Mouse (Mus musculus) cerebral cortex, adult 2 months (tissue): ENCODE data around the gene Macrod2.

Experiments
- WGBS: fragments of 180-500 bp; shearing (Covaris S2); methylation state at CpG from one replicate; pipeline ENCODE4 v1.1.7; 2018; 5-methylcytosine and 5-hydroxymethylcytosine counted together

Macrod2 gene

DNA sequence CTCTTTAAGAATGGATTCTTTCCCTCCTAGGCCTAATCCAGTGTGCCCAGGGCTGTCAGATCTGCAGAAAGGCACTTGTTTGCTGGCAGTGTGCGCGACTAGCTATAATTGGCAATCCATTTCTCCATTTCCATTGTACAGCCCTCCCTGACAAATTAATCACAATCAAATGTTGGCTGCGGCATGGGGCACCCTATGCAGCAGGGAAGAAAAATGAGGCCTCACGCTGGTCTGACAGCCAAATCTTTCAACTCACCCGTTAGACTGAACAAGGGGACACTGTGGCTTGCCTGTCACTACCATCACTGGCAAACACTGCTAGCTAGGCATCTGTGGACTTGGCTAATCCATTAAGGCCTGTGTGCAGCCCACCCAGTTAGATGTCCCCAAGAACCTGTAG is 1345.2 kb downstream of the Macrod2 start:
- WGBS, result 75% methylated on average over 5 of the region's 5 CpGs

DNA sequence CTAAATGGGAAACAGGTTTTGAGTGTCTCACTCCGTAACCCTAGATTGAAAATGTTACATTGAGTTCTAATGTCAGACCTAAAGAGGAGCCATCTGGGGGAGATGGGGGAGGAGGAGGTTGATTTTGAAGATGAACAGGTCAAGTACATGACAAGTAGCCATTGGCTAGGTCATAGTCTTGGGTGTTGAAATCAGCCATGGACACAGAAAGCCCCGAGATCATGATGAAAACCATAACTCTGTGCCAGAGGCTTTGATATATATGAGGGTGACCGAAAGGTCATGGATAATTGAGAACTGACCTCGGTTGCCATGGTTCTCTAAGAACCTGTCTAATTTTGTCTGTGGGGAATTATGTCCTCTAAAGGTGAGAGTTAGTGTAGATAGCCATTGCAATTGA is 1405.1 kb downstream of the Macrod2 start:
- WGBS, result 84% methylated on average over 4 of the region's 4 CpGs

DNA sequence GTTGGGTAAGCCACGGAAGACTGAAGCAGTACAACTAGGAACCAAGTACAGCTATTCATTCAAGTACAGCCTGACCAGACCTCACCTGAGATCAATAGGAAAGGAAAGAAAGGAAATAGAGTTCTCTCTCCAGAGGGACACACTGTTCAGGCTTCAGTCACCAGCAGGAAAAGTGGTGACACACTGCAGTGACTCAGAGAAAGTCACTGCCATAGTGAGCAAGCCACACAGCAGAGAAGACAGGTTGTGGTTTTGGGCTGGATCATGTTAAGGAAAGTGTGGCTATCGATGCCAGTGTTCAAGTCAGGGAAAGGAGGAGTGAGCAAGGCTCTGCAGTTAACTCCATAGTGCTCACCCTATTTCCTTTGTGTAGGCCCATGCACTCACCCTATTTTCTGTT is 1405.8 kb downstream of the Macrod2 start:
- 61% methylated on average over 2 of the region's 2 CpGs for WGBS

DNA sequence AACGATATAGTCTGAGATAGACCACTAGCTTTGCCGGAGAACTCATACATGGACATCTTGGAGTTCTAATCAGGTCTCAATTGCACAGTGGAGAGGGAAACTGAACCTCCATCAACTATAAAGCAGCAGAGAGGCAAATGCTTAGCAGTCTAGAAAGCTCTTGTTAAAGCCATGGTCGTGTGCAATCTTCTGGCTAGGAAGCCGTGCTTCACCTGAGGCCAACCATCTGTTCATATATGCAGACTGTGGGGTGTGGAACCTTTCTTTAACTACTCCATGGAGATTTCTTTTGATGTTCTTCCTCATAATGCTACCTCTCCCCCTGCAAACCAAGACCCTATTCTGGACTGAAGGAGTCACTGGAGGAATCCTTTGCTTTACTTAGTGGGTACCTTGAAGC is 1421.2 kb downstream of the Macrod2 start:
- WGBS, result 86% methylated on average over 4 of the region's 4 CpGs

DNA sequence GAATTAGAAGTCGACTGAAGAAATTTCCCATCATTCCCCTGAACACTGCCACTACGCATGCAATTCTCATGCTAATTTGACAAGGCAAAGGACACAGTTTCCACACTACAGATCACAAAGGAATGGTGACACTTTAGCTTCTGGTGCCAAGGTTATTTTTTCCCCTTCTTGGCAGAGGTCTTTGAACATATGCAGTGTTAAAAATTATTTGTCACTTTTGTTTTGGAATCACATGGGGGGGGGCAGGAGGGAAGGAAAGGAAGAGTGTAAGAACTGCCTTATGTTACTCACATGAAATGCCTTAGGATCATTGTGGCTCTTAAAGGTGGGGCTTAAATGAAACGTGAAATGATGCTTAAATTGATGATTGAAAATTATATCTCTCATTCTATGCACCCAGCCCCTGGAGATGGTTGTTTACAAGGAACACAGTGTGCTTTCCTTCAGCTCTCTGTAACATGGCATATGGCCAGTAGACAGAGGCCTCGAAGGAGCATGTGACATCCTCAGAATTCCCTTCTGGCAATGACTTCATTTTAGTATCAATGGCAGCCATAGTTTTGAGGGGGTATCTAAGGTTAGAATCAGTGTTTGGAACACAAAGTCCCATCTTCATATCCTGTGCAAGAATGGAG is 1422.6 kb downstream of the Macrod2 start:
- 35% methylated on average over 4 of the region's 4 CpGs for WGBS

DNA sequence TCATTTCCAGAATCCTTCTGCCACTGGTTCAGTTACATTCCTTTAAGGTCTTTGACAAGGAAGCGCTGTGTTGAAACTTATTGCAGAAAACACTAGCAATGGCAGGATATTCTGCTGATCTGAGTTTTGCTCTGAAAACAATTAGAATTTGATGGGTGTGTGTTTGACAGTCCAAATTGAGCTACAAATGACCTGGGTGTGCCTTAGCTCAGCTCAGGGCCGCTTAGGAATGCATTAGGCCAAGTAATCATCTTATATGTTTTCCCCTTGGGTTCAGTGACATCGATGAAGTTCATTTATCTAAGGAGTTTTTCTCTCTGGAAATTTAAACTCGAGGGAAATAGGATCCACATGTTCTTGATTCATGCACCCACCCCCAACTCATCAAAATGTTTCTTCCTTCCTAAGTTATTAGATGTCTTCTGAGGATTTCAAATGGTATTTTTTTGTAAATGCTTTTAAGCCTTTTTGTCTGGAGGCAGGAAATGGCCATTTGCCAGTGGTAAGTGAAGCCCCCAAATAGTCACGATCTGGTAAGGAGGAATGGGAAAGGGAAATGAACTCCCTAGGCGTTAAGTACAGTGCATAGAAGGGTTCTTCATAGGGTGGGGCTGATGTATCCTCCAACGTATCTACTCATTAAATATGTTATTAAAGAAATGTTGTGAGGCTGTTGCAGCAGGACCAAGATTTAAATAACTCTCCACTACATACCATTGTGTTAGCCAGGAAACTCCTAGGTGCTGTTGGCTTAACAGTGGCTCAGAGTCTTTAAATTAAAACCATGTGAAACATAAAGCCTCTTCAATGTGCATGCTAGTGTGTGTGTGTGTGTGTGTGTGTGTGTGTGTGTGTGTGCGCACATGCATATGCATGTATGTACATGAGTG is 1430.7 kb downstream of the Macrod2 start:
- 81% methylated on average over 8 of the region's 8 CpGs for WGBS

DNA sequence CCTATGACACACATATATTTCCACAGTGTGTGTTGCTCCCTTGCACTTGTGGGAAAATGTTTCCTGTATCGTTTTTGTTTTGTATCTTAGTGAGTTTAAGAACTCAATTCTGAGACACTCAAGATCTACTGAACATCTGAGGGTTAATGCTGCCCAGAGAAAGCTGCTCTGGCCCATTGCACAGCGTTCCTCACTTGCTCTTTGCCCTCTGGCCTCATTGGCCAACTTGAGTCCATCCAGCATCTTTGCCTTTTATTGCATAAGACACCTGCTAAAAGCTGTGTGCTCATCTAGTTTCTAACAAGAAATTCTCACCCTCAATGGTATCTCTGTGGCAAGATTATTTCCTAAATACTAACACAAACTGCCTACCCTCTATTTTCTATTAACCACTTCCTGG is 1435.4 kb downstream of the Macrod2 start:
- 67% methylated on average over 2 of the region's 2 CpGs for WGBS

DNA sequence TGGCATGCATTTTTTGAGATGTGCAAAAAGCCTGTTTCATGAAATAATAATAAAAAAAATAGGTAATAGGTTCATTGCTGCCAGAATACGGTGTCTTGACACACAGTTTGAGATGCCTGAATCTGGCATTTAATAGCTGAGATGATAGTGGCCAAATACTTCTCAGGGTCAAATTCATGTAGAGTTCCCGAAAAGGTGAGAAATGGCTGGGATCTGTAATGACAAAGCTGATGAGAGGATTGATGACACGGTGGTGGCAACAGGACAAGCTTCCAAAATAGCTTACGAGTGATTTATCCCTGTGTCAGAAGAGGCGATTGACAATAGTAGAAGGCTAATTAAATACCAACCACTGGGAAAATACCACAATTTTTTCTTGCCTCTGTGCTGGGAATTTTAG is 1436.4 kb downstream of the Macrod2 start:
- WGBS, result 90% methylated on average over 5 of the region's 5 CpGs

DNA sequence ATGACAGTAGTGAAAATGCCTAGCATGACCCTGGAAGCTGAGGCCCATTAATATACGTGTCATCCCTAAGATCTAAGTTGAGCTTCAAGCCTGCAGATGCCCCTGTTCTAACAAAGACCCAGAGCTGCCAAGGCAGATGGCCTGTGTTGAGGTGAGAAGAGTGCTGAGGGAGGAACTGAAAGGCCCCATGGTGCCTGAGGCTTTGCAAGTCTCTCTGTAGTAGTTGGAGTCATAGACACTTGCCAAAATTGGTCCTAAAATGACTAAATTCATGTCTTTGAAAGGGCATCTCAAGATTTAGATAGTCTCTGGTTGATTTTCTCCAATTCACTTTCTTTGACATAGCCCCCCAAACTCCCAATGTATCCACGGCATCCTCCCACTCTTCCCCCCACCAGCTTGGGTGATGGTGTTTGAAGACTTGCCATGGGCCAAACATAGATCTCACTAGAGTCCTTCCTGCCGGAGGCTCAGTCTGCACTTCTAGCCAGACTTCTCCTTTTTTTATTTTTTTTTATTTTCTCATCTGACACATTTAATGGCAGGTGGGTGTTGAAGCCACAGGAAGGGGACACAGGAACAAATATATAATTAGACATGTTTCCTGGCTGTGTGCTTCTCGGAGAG is 1439.2 kb downstream of the Macrod2 start:
- WGBS, result 57% methylated on average over 4 of the region's 4 CpGs

DNA sequence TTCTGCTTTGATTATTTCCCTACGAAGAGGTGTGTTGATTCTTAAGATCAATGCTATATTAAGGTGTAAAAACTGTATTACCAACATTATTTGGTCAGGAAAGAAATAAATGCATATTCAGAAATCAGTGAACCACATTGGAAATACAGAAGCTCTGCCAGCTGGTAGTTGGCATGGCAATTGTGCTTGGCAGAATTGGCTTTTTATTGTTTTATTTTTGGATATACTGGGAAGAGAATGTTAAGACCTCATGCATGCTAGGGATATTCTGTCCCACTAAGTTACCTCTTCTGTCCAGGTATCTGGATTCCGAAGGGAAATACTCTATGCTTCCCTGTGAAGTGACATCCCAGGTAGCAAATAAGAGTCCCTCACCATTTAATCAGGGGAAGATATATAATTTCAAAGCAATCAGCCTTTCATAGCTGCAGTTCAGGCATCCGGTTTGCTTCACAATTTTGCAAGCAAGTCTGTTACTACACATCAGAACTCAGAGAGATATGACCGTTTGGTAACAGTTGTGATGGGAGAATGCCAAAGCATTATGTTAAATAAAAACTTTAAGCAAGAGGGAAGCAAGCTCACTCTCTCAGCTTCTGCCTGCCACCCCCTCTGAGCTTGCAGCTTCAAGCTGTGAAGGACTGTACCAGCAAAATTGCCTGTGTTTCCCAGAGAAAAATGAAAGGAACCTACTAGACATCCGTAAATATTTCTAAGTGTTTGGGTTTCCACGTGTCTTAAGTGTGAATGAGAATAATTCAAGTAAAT is 1449.5 kb downstream of the Macrod2 start:
- 41% methylated on average over 6 of the region's 6 CpGs for WGBS

DNA sequence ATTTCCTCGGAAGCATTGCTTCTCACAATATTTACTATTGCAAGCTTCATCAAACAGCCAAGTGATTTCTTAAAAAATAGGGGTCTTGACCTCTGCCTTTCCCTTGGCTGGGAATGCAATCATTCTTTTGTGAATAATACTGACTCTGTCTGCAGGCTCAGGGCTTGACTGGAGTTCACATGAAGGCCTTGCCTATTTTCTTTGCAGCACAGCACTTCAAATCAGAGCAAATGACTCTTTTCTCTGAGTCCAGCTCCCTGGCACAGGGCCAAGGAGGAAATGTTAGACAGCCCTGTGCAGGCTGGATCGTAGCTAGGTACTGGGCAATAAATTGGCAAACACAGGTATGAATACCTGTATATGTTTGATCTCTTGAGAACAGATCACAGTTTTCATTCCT is 1464.1 kb downstream of the Macrod2 start:
- 67% methylated on average over 2 of the region's 2 CpGs for WGBS

DNA sequence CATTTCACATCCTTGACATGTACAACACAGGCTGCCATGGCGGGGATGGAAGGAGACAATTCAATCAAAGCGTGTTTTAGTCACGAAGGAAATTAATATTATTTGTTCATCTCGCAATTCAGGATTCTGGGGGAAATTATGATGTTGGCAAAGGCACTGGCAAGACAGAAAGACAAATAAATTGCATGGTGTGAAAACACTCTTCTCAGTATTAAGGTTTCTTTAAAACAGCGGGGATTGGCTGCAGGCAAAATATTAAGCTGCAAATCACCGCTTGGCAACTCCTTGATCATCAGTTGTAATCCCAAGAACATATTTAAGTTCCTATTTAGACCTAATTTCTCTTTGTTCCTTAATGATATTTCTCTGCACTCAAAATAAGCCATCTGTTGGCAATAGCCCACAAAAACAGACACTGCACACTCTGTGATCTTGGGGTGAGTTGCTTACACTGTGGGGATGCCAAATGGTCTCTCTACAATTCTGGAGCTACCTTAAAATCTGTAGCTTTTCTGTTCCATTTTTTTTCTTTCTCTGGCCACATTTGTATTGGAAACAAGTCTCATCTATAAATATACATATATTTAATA is 1466.7 kb downstream of the Macrod2 start:
- WGBS, result 85% methylated on average over 6 of the region's 6 CpGs

DNA sequence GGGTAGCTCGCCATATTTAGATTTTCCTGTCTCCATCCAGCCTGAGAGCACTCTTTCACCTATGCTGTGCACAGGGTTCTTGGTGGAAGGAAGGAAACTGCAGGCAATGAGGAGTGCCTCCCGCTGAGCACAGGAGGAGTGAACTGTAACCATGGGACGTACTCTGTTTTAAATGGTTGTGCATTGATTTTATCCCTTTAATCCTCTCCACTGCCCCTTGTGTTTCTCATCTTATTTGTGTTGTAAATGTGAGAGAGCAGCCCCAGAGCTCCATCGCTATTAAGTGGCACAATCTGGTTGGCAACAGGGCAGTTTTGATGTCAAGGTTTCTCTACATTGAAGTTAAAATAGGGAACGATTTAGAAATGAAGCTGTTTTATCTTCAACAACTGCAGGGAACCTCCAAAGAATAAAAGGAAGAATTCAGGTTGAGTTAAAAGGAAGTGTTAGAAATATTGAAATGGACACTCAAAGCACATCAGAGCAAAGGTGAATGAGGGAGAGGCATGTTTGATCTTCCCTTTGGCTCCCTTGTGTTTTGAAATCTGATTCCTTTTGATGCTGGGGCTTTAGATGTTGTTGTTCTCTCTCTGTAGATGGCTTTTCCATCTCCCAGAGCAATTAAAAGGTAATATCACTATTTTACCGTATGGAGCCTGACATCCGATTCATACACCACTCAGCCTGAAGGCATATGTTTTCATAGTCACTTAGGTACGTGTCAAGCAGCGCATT is 1467.6 kb downstream of the Macrod2 start:
- 80% methylated on average over 9 of the region's 9 CpGs for WGBS

DNA sequence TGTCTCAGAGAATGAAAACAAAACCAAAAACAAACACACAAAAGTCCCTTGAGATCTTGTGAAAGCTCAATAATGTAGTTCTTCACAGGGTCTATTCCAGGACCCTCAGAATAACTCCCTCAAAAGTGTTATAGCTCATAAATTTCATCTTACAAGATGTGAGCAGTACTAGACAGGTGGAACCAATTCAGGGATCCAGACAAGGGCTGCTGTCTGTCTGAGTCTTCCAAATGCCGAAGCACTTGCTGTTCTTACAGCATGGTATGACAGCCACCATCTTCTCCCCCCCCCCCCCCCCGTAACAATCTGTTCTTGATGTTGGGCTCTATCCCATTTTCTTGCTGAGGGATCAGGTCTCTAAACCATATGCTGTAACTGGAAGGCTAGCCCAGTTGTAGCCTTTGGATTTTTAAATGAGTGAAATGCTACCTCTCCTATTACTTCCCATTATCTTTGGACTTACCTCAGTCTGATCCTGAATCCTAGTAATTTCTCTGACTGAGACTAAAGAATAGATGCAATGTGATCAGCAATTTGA is 1468.6 kb downstream of the Macrod2 start:
- 83% methylated on average over 2 of the region's 2 CpGs for WGBS

DNA sequence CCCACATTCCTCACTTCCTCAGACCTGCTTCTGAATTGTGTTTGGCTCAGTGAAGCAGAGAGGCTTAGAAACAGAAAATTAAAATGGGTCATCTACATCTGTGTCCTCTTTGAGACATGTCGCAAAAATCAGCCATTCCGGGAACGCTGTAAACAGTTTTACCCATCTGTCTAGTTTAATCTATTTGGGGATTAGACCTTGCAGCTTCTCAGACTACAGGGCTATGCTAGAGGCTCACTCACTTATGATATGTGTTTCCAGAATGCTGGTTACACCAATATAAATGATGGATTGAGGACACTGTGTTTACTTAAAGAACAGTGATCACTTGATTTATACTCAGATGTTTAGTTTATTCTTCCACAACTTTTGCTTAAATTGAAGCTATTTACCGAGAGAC is 1475.8 kb downstream of the Macrod2 start:
- 74% methylated on average over 4 of the region's 4 CpGs for WGBS

DNA sequence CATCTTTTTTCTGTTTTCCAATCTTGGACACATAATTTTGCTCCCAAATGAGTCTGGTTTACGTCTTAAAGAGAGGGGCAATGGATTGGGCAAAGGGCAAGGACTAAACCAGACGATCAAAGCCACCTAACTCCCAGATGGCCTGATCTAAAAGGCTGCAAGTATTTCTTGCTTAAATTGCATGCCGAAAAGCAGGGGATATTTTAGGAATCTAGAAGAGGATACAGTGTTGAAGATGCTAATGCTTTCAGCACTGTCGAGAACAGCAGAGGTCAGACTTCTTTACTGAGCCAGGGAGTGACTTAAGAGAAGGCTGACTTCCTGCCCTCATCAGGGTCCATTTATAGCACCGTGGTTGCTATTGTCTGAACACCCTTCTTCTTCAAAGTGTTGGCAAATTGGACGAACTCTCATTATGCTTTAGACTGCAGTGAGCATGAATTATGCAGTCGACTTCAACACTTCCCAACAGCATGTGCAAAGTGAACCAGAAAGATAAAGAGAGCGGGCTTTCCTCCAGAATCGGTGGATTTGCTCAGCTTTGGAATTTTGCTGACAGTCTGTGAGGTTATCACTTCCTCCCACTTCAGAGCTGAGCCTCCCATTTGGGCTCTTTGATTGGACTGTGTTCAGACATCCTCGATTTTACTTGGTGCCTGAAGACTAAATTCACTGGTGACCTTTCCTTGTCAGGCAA is 1481.2 kb downstream of the Macrod2 start:
- WGBS, result 19% methylated on average over 10 of the region's 10 CpGs

DNA sequence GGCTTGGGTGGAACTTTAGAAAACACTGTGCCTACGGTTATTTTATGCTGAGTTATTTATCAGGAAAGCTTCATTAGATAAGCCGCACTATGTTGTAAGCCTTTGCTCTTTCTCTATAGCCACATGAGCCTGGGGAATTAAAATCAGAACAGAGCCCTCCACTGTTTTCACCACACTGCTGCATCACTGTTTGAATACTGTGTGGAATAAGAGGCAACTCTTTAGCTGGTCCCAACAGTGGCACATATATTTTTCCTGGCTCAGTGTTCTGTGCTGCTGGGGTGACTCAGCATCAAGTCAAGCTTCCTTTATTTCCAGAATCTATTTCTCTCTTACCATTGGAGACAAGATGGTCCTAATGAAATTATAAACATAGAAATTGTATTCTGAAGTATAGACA is 1481.8 kb downstream of the Macrod2 start:
- WGBS, result 46% methylated on average over 2 of the region's 2 CpGs

DNA sequence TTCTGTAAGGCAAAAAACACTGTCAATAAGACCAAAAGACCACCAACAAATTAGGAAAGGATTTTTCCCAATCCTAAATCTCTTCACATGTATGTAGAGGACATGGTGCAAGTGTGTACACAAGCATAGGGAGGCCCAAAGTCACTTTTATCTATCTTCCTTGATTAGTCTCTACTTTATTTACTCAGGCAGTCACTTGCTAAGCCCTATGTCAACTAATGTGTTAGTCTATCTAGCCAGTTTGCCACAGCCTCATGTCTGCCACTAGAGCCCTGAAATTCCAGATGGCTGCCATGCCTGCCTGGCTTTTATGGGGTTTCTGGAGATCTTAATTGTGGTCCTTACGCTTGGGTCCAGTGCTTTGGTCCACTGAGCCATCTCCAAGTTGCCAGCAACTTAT is 1483.4 kb downstream of the Macrod2 start:
- WGBS, result 96% methylated on average over 1 of the region's 1 CpGs

DNA sequence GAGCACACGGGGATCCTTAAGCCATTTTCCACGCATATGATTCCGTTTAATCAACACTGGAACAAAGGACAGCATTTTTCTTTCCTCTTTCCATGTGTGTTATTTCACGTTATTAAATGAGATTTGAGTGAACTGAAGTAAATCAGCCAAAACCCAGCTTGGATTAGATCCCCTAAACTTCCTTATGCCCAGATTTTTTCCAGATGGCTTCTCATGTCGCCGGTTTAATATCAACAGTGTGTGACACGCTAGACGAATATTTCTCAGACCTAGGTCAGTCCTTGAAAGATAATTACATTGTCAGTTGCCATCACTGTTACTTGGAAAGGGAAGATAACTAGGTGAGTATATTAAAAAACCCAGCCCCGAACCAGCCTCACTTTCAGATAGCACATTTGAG is 1484.6 kb downstream of the Macrod2 start:
- 67% methylated on average over 9 of the region's 9 CpGs for WGBS
